Mouse (Mus musculus) erythroblast, embryonic 14.5 days (primary cell): ENCODE measurements around the gene Rbks.

Experiments used
- GATA1 ChIP-seq: IDR thresholded peaks from 2 replicates; pipeline ENCODE4 v1.6.1; 2012; ENCODE audit warnings: low read length, inconsistent platforms, mixed read lengths
- TAL1 ChIP-seq: IDR thresholded peaks from 3 replicates; pipeline ENCODE4 v1.6.1; 2012; ENCODE audit warnings: low read length, inconsistent platforms, mixed read lengths

DNA sequence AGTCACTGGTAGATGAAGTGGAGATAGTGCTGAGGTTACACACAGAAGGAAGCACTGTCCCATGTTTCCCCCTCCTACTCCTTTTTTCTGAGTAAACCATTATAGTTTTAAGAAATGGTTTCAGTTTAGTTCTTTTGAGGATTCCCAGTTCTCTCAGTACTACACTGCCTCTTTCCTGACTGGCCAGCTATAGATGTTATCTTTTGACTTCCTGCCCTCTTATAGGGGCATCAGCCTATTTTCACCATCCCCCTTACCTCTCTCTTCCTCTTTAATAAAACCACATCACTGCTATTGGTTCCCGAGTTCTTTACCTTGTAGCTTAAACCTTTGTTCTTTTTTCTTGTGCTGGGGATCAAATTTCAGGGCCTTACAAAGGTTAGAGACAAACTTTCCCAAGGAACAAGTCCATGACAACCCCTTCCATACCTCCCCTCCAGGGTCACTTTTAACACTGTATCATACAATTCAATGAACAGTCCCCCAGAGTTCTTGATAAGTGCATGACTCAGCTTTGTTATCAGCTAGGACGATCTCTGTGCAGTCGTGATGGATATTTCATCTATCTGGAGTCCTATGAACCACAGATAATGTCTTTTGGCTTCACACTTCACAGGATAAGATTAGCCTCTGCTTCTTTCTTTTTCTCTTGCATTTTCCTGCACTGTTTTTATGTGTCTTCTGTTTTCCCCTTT is 35.4 kb upstream of the Rbks start:
- TF ChIP-seq TAL1 (no peak), GATA1 (peak; percentile 71)
